Mouse (Mus musculus) embryonic facial prominence, embryonic 14.5 days (tissue): Measurements from ENCODE around the gene Sall1. TPM values are rescaled to one million over a fixed set of nuclear protein-coding genes. Genes with fewer than 3 reads are reported as not detected.

Experiments
- ATAC-seq: fragments of 200-750 bp; cut with Nextera tagmentation; 2 replicates; pipeline ENCODE4 v1.8.0; 2017; ENCODE audit warnings: low read depth, moderate number of reproducible peaks, moderate TSS enrichment
- DNase-seq: peaks from one replicate; pipeline ENCODE4 v3.0.0-alpha.2; 2015; ENCODE audit warnings: low spot score
- H3K27ac ChIP-seq: fragments of 300-500 bp; sonication (generic); replicated peaks from 2 replicates; pipeline ENCODE4 v1.5.1; 2014; ENCODE audit warnings: low read depth, mild to moderate bottlenecking, low read length, moderate library complexity
- H3K27me3 ChIP-seq: fragments of 300-500 bp; sonication (generic); replicated peaks from 2 replicates; pipeline ENCODE4 v1.6.1; 2014; ENCODE audit warnings: low read length; ENCODE audit not compliant: control insufficient read depth, insufficient read depth
- H3K36me3 ChIP-seq: fragments of 300-500 bp; sonication (generic); 2 replicates; pipeline ENCODE4 v1.6.1; 2014; ENCODE audit warnings: low read length, mixed read lengths; ENCODE audit not compliant: control insufficient read depth, insufficient read depth
- H3K4me1 ChIP-seq: fragments of 300-500 bp; sonication (generic); 2 replicates; pipeline ENCODE4 v1.6.1; 2014; ENCODE audit warnings: antibody characterized with exemption, low read length; ENCODE audit not compliant: control insufficient read depth, insufficient read depth
- H3K4me2 ChIP-seq: fragments of 300-500 bp; sonication (generic); 2 replicates; pipeline ENCODE4 v1.6.1; 2014; ENCODE audit warnings: low read depth, mild to moderate bottlenecking, low read length, moderate library complexity, mixed read lengths
- H3K4me3 ChIP-seq: fragments of 300-500 bp; sonication (generic); 2 replicates; pipeline ENCODE4 v1.5.1; 2014; ENCODE audit warnings: low read depth, mild to moderate bottlenecking, low read length
- H3K9ac ChIP-seq: fragments of 300-500 bp; sonication (generic); 2 replicates; pipeline ENCODE4 v1.6.1; 2014; ENCODE audit warnings: low read depth, mild to moderate bottlenecking, low read length, moderate library complexity, mixed read lengths
- H3K9me3 ChIP-seq: fragments of 300-500 bp; sonication (generic); 2 replicates; pipeline ENCODE4 v1.6.1; 2016; ENCODE audit warnings: low read length; ENCODE audit not compliant: control insufficient read depth
- WGBS: fragments of 180-500 bp; shearing (Covaris S2); extraction: QIAGEN DNeasy Blood & Tissue Kit; methylation state at CpG from one replicate; pipeline ENCODE4 v1.1.7; 2014; 5-methylcytosine and 5-hydroxymethylcytosine counted together
- polyA plus RNA-seq: library from polyadenylated mRNA; unstranded; fragments of >200 nt; fragmentation: Nextera tagmentation; extraction: Ambion mirVana; gene quantifications from 2 replicates; pipeline ENCODE4 v1.2.1, GENCODE M21; 2014

The Sall1 gene
- polyA plus RNA-seq, 1 experiment from 2014 or later, result 1.3 TPM

DNA sequence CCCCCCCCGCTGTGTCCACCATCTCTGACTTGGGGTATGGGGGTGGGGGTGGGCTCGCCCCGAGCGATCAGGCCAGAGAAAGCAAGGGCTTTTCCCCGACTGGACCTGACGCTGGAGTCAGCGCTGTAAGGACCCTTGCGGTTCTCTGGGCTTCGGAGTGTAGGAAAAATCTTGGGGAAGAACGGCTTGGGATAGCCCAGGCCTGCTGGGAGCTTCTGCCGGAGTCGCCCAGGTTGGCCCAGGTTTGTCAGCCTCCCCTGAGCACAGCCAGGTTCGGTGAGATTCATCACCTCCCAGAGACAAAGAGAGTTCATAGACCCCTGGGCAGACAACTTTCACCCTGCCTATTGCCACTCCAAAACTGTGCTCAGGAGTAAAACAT is 17.8 kb downstream of the Sall1 start:
- Histone ChIP-seq H3K36me3 (no peaks in the 10 kb centered on the region), H3K27ac (no peak overlapping the region), H3K4me3 (peak overlapping the region; percentile 30), H3K9ac (peak overlapping the region; percentile 34; the same call in 1 of the 2 replicates), H3K4me1 (no peaks in the 10 kb centered on the region; the same call in none of the 2 replicates), H3K27me3 (peaks cover 55% of the 10 kb centered on the region), H3K4me2 (peak overlapping the region; percentile 52), H3K9me3 (no peaks in the 10 kb centered on the region)
- DNase-seq, result no peak
- 17% methylated on average over 9 of the region's 13 CpGs for WGBS
- no peak for ATAC-seq

DNA sequence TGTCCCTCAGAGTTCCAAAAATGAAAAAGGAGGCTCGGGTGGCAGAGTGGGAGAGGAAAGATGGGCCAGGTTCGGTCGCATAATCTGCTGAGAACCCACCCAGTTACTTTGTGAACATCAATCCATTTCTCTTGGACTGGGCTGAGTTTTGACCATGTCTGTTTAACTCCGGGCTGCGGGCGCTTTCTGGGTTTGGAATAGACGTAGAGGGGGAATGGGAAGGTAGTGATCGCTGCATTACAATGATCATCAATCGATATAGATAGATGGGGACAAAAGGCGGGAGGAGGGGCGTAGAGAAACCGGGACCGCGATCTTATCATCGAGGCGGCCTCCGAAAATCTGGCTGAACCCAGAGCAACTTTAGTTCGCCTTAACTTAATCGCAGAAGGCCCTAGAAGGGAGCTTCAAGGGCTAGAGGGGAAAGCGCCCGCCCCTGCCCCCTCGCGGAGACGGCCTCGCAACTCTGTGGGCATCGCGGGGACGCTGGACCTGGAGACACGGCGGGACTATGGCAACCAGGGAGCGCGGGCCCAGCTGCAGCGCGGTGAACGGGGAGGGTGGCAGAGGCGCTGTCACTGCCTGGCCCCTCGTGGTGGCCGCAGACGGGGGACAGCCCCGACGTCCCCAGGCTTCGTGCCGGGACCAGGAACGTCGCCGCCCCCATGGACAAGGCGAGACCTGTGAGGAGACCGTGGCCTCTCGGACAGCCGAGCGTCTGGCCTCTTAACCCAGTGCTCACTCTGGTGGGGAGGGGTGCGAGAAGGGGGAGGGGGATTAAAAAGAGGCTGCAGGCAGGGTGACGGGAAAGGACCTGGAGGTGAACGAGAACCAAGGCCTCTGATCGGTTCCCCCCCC is 18.5 kb downstream of the Sall1 start:
- 9% methylated on average over 46 of the region's 55 CpGs for WGBS
- H3K4me1 ChIP-seq, result peaks cover 3% of the 10 kb centered on the region
- peak overlapping the region; percentile 34 for H3K9ac ChIP-seq
- peaks cover 55% of the 10 kb centered on the region for H3K27me3 ChIP-seq
- no peaks in the 10 kb centered on the region for H3K36me3 ChIP-seq
- ATAC-seq, result 0 out of 2 replicates have a peak, but pooled peaks have one; percentile 47
- peak overlapping the region; percentile 30 for H3K4me3 ChIP-seq
- no peak for DNase-seq
- no peak overlapping the region for H3K27ac ChIP-seq
- no peaks in the 10 kb centered on the region for H3K9me3 ChIP-seq
- H3K4me2 ChIP-seq, result peak overlapping the region; percentile 52

DNA sequence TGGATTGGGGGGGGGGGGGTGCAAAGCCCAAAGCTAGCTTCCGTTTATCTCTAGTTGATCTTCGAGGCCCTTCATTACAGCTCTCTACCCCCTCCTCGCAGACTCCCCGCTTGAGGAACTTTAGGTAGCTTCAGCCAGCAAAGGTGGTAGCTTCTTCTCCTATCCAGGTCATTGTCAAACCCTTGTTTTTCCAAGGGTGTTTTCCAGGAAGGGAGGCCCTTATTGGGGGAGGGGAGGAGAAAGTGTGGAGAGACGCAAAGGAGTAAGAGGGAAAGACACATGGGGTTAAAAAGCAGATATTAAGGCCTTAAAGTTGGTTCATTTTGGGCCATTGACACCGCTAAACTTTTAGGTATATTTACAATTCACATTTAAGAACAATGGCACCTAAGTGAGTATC is 19.2 kb downstream of the Sall1 start:
- Histone ChIP-seq H3K4me3 (no peak overlapping the region), H3K36me3 (no peaks in the 10 kb centered on the region), H3K27me3 (peaks cover 55% of the 10 kb centered on the region), H3K4me1 (peaks cover 3% of the 10 kb centered on the region), H3K9ac (no peak overlapping the region), H3K9me3 (no peaks in the 10 kb centered on the region), H3K4me2 (no peak overlapping the region), H3K27ac (no peak overlapping the region)
- 37% methylated on average over 6 of the region's 6 CpGs for WGBS
- ATAC-seq (no peak), DNase-seq (no peak)

DNA sequence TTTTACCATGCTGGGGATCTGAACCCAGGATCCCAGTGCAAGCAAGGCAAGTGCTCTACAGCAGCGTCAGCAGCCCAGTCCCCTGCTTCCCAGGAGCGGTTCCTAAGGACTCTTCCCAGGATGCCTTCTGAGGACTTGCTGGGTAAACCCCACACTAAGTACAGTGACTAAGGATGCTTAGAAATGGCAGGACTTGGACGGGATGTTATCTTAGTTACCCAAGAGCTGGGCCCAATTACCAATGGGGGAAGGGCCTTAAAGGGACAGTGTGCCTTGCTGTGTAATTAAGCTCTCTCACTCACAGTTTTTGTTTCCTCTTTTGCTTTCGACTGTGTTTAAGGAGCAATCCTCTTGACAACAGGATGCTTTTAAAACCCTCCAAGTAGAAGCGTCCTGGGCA is 22.8 kb downstream of the Sall1 start:
- no peak for DNase-seq
- H3K36me3 ChIP-seq, result no peaks in the 10 kb centered on the region

DNA sequence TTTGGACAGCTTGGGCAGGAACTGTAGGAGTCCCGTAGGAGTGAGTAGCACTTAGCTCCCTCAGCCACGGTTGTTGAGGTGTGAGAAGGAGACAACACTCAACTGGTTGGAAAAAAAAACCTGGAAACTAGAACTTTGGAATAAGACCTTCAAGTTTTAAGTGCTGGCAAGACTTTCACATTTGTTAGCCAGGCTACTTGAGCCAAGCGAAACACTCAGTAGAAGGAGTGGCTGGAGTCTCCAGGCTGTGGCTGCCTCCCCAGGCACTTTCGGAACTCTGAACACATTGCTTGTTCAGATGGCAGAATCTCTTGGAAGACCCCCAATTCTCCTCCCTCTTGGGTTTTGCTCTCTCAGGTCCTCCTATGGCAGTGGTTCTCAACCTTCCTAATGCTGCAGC is 26.1 kb downstream of the Sall1 start:
- no peak overlapping the region for H3K4me2 ChIP-seq
- DNase-seq, result no peak
- H3K27me3 ChIP-seq, result peaks cover 2% of the 10 kb centered on the region; the same call in 1 of the 2 replicates
- no peak overlapping the region for H3K9ac ChIP-seq
- 66% methylated on average over 4 of the region's 4 CpGs for WGBS
- no peak overlapping the region for H3K27ac ChIP-seq
- ATAC-seq, result no peak
- H3K36me3 ChIP-seq, result no peaks in the 10 kb centered on the region
- H3K4me1 ChIP-seq, result peaks cover 3% of the 10 kb centered on the region; the same call in 1 of the 2 replicates
- H3K9me3 ChIP-seq, result no peaks in the 10 kb centered on the region
- no peak overlapping the region for H3K4me3 ChIP-seq

More for the DNA sequence above, 22.8 kb downstream of the Sall1 start:
- Histone ChIP-seq H3K4me2 (no peak overlapping the region), H3K27ac (no peak overlapping the region), H3K9ac (no peak overlapping the region), H3K9me3 (no peaks in the 10 kb centered on the region), H3K4me3 (no peak overlapping the region), H3K4me1 (peaks cover 3% of the 10 kb centered on the region), H3K27me3 (peaks cover 32% of the 10 kb centered on the region)
- WGBS, result 6% methylated on average over 5 of the region's 5 CpGs
- no peak for ATAC-seq

- H3K36me3 ChIP-seq, result no peaks in the 10 kb centered on the region
- 80% methylated on average over 7 of the region's 7 CpGs for WGBS
- DNase-seq, result no peak
- no peak overlapping the region for H3K4me2 ChIP-seq
- H3K27me3 ChIP-seq, result no peaks in the 10 kb centered on the region; the same call in 1 of the 2 replicates
- no peak overlapping the region for H3K9ac ChIP-seq
- H3K27ac ChIP-seq, result no peak overlapping the region
- no peak for ATAC-seq
- H3K9me3 ChIP-seq, result no peaks in the 10 kb centered on the region
- H3K4me3 ChIP-seq, result no peak overlapping the region
- H3K4me1 ChIP-seq, result peaks cover 3% of the 10 kb centered on the region; the same call in 1 of the 2 replicates
These were observed 27.4 kb downstream of the Sall1 start for GRCm38 (mm10) chr8:89016465-89017070.

DNA sequence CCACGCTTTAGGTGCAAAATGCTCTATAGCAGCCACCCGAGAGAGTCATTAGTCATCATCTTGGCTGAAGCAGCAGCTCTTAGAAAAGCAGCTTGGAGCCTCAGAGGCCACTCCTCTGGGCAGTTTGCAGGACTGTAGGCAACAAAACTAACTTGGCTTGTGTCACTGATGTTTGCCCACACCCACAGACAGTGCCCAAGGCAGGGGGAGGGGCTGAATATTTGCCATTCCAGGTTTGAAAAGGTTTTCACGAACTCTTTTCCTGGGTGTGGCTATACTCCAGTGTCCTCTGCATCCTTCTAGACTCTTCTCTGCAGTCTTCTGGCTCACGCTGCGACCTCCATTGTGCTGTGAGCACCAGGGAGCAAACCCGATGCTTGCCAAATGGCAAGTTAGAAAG is 28.4 kb downstream of the Sall1 start:
- 62% methylated on average over 6 of the region's 6 CpGs for WGBS
- ATAC-seq (no peak), DNase-seq (no peak)
- no peak overlapping the region for H3K4me3 ChIP-seq
- no peak overlapping the region for H3K27ac ChIP-seq
- no peaks in the 10 kb centered on the region; the same call in 1 of the 2 replicates for H3K27me3 ChIP-seq
- no peak overlapping the region for H3K9ac ChIP-seq
- no peaks in the 10 kb centered on the region for H3K36me3 ChIP-seq
- H3K9me3 ChIP-seq, result no peaks in the 10 kb centered on the region
- no peaks in the 10 kb centered on the region for H3K4me1 ChIP-seq
- H3K4me2 ChIP-seq, result no peak overlapping the region

DNA sequence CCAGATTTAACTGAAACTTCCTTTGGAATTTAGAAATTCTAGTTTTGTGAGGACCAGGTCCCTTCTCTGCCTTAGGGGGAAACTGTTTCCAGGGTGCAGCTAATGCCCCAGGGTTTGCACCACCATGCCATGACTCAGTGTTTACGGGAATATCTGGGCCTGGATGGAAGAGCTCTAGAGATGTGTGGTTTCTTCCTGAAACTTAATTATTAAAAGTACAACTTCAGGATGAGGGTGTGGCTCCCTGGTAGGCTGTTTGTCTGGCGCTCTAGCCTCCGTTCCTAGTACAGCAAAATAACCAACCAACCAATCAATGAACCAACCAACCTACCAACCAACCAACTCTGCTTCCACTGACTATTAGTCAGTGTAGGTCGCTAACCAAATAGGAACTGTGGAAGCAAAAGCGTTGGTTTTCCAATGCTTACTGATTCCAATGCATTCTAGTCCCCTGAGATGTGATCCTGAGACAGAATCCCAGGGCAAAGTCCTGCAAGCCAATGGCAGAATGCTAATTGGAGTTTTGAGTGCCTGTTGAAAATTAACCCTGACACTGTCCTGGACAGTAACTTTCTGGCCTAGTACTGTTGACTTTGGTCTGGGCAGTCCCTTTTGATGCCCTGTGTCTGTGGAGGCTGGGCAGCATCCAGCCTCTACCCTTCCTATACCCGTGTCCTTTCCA is 31.0 kb downstream of the Sall1 start:
- no peak for ATAC-seq
- Histone ChIP-seq H3K4me1 (no peaks in the 10 kb centered on the region), H3K9me3 (no peaks in the 10 kb centered on the region), H3K36me3 (no peaks in the 10 kb centered on the region), H3K4me2 (no peak overlapping the region), H3K27me3 (peaks cover 8% of the 10 kb centered on the region), H3K9ac (no peak overlapping the region), H3K27ac (no peak overlapping the region), H3K4me3 (no peak overlapping the region)
- 84% methylated on average over 6 of the region's 6 CpGs for WGBS
- DNase-seq, result no peak
